Mouse (Mus musculus): ENCODE measurements around the gene St6galnac5.

- TF ChIP-seq POLR2AphosphoS5 (IDR thresholded peaks at IDR 0.05; ENCODE audit: insufficient replicate concordance, low read depth, low read length) = no peak
- TF ChIP-seq CTCF (IDR thresholded peaks at IDR 0.05; ENCODE audit: low read depth, low read length) = no peak
- TF ChIP-seq GATA1 (IDR thresholded peaks at IDR 0.05; ENCODE audit: borderline replicate concordance, low read length) = no peak
These were observed 50.0 kb downstream of the St6galnac5 start for GRCm38 (mm10) chr3:152932096-152932495.

Measured in G1E (cell line).